Mouse (Mus musculus): Measurements from ENCODE around the gene Sptbn2.

- no peak for TF ChIP-seq POLR2A (IDR thresholded peaks at IDR 0.05; ENCODE audit: insufficient read depth, low read depth, low read length)
- no peak for TF ChIP-seq CTCF (IDR thresholded peaks at IDR 0.05)
These were observed 13.8 kb upstream of the Sptbn2 start for GRCm38 (mm10) chr19:4697121-4697520.
